Mouse (Mus musculus) liver, embryonic 14.5 days (tissue): ENCODE measurements around the gene Zdhhc20.

ENCODE experiments used
- CTCF ChIP-seq: IDR thresholded peaks from 2 replicates; pipeline ENCODE4 v1.5.1; 2016; ENCODE audit warnings: antibody characterized with exemption, low read depth, control low read depth
- EP300 ChIP-seq: IDR thresholded peaks from 2 replicates; pipeline ENCODE4 v1.6.1; 2016; ENCODE audit warnings: antibody characterized with exemption, low read depth

DNA sequence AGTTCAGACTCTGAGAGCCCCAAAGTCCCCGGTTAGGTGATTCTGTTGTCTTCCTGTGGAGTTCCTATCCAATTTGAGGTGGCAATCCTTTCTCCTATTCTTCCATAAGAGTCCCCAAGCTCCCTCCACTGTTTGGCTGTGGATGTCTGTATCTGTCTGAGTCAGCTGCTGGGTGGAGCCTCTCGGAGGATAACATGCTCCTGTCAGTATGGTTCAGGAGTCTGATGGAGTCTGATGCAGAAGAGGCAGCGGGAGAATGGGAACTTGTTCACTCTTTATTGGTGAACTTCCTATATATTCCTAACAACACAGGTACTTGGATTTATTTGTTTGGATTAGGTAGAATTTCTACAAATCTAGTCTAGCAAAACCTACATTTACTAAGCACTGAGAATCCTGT, 45.5 kb downstream of the Zdhhc20 start:
- no peak for TF ChIP-seq CTCF
- TF ChIP-seq EP300, result no peak
